ENCODE assay signal across 18 mouse cellular contexts in genomic region chr17:46823091-46823490, GRCm38 (mm10). TPM values are rescaled to one million over a fixed set of nuclear protein-coding genes. Genes with fewer than 3 reads are reported as not detected.
"Had no signal": no experiment of that assay in that cellular context is flagged by ENCODE, and none has a peak within 500 bp of the region (broad histone marks: within the 10 kb centered on the region; RNA-seq: fewer than 3 reads in every experiment).

No protein-coding gene starts in this region.

- H3K27ac ChIP-seq: neural tube, embryonic 12.5 days; neural tube, embryonic 13.5 days; neural tube, embryonic 15.5 days; stomach, embryonic 15.5 days; stomach, postnatal 0 days had no signal

- DNase-seq: retina, postnatal 1 day; right cerebral cortex, adult 18-20 months; right cerebral cortex, postnatal 14 days; right cerebral cortex, postnatal 25 days; right cerebral cortex, postnatal 4 days; spleen, adult 18-20 months; thymus, adult 18-20 months; thymus, adult 2 months; thymus, postnatal 14 days; thymus, postnatal 25 days; thymus, postnatal 36 days; thymus, postnatal 4 days had no signal

- H3K27me3 ChIP-seq: neural tube, embryonic 12.5 days; neural tube, embryonic 13.5 days; neural tube, embryonic 15.5 days; stomach, embryonic 15.5 days had no signal

- H3K4me1 ChIP-seq: neural tube, embryonic 12.5 days; neural tube, embryonic 13.5 days; neural tube, embryonic 15.5 days; stomach, embryonic 15.5 days had no signal

- H3K4me3 ChIP-seq: neural tube, embryonic 12.5 days; neural tube, embryonic 13.5 days; neural tube, embryonic 15.5 days; stomach, embryonic 15.5 days had no signal

RNA-seq across cellular contexts. Expression of gene Ptcra, which starts 59.6 kb away (rescaled TPM):
- polyA plus RNA-seq: small intestine, adult 2 months had no signal
